Mouse (Mus musculus) liver, postnatal 0 days (tissue): ENCODE measurements around the gene Dnaja3.

Experiments
- CTCF ChIP-seq: sonication (generic); IDR thresholded peaks from 2 replicates; pipeline ENCODE4 v1.5.1; 2016; ENCODE audit warnings: antibody characterized with exemption, low read depth
- EP300 ChIP-seq: IDR thresholded peaks from 2 replicates; pipeline ENCODE4 v1.6.1; 2016; ENCODE audit warnings: antibody characterized with exemption, low read depth, mild to moderate bottlenecking

DNA sequence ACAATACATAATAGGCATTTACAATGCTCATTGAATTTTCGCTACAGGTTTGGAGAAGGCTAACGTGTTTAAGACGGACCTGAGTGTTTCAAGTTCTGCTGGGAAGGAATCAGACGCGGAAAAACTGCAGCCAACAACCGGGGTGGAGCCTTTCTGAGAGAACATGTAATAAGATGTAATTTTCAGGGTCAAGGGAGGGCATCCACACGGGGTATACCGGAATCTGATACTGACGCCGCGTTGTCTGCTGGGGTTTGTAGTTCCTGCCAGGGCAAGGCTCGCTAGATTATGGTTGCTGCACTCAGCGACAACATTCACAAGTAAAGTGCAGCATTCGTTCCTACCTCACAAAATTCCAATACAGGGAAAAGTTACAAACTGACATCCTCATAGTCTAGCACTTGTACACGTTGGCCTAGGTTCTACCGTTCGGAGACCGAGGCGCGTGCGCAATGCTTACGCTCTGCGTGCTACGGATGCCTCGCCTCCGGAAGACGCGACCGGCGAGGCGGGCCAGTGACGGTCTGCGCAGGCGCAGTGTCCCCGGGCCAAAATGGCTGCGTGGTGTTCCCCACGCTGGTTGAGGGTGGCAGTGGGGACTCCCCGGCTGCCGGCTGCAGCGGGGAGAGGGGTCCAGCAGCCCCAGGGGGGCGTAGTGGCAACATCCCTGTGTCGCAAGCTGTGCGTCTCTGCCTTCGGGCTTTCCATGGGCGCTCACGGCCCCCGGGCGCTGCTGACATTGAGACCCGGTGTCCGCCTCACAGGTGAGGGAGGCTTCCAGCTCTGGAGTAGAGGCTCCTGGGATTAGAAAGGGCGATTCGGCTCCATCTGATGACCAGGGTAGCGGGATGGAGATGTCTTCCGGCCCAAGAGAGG is 44.0 kb downstream of the Dnaja3 start:
- TF ChIP-seq CTCF = no peak
- TF ChIP-seq EP300 = peak; percentile 30; the same call in 1 of the 2 replicates
